Mouse (Mus musculus) Patski (cell line): Measurements from ENCODE around the gene Fyn. TPM values are rescaled to one million over a fixed set of nuclear protein-coding genes. Genes with fewer than 3 reads are reported as not detected.

Experiments
- ATAC-seq: fragments of 100-300 bp; one replicate; pipeline ENCODE4 v1.8.0; 2021
- CTCF ChIA-PET: fragments of 350-600 bp; sonication (Branson Sonifier 250); formaldehyde crosslinking; loops from one replicate; lab custom pipeline; 2022; ENCODE audit warnings: inconsistent platforms; lab: Charles Lee
- POLR2A ChIA-PET: fragments of 350-600 bp; sonication (Branson Sonifier 250); formaldehyde crosslinking; loops from one replicate; lab custom pipeline; 2022; ENCODE audit warnings: antibody characterized with exemption, inconsistent platforms; lab: Charles Lee
- DNase-seq: peaks from one replicate; pipeline ENCODE4 v3.0.0-alpha.2; 2011; ENCODE audit warnings: low read depth, low spot score
- H3K27me3 ChIP-seq: fragments of 371-371 bp; one replicate; pipeline ENCODE4 v1.5.1; 2021
- CTCF ChIP-seq: fragments of 100-300 bp; IDR thresholded peaks from one replicate; pipeline ENCODE4 v1.5.1; 2021
- in situ Hi-C: fragments of 300-500 bp; cut with MboI; formaldehyde crosslinking; loops from 3 replicates; pipeline ENCODE4 v1.11.1; 2018; ENCODE audit warnings: low pct_unique_long_range_greater_than_20kb, mixed read lengths
- polyA plus RNA-seq: library from polyadenylated mRNA; unstranded; gene quantifications from one replicate; pipeline ENCODE4 v1.2.3, GENCODE M21; 2021

Fyn gene
- polyA plus RNA-seq, 1 experiment from 2014 or later: 64.4 TPM

DNA sequence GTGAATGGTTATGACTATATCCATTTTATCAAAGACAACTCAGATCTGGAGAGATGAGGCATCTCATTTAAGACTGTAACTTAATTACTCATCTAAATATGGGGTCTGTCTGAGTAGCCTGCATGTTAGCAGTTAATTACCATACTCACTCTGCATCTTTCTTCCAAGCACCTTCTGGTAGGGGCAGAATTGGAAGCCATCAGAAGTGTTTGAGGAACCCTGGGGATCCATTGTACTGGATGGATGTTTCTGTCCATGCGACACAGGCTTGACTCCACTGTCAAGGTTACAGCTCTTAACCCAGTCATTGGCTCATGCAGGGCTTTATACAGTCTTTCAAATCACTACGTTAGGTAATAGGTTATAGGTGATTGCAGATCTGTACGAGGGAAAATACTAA lies 57.4 kb downstream of the Fyn start:
- ATAC-seq: no peak
- TF ChIP-seq CTCF: no peak
- H3K27me3 ChIP-seq: no peaks in the 10 kb centered on the region
- ChIA-PET POLR2A (no interaction called here), CTCF (interaction anchor here (1.0 to 3.1 kb wide), 2 partner anchors 13 to 19 kb away, joined by 3 to 12 read pairs; no protein-coding TSS in a partner anchor)
- in situ Hi-C loops: no loop called here
- DNase-seq: no peak

DNA sequence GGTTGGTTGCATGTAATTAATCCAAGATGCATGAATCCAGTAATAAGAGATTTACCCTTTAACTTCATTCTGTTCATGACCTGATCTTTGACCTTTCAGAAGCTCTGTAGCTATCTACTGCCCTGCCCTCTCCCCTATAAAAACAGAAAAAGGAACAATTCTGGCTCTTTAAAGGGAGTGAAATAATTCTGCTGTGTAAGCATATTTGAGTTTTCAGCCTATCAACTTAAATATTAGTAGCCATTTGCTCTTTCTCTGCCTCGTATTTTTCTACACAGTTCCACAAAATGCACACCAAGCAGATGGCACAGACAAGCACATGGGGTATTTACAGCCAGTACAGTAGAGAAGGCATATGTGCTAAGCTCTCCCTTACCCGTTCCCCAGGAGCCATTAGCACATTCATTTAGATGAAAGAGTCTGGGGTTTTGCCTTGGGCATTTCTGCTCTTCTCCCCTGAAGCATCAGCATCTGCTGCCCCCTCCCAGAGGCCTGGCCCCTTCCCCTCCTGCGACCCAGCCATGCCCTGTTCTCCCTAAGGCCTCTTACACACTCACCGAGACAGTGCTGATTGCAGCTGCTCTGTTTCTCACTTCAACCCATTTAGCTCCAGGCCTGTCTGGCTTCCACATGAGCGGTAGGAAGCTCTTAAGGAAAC lies 58.3 kb downstream of the Fyn start:
- POLR2A ChIA-PET: no interaction called here

DNA sequence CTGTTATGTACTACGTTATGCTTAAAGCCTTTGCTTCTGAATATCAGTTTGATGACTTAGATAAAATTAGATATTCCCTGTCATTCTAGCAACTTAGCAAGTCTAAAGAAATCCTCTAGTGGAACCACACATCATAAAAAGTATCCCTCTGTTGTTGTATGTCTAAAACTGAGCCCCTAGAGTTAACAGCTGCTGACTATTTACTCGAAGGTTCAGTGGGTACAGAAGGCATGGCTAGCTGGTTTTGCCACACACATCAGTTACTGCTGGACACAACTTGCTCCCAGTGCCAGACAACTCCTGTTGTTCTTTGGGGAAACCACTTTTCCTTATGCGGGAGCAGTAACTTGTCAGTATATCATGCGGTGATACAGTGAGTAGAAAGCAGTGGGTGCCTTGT lies 61.0 kb downstream of the Fyn start:
- ATAC-seq: no peak
- in situ Hi-C loops: no loop called here
- no peaks in the 10 kb centered on the region for H3K27me3 ChIP-seq
- ChIA-PET CTCF (no interaction called here), POLR2A (no interaction called here)
- TF ChIP-seq CTCF: no peak
- DNase-seq: no peak

More for the DNA sequence above, 58.3 kb downstream of the Fyn start:
- DNase-seq: no peak
- no peak for ATAC-seq
- H3K27me3 ChIP-seq: no peaks in the 10 kb centered on the region
- TF ChIP-seq CTCF: no peak
- in situ Hi-C loops: no loop called here
- CTCF ChIA-PET: interaction anchor here (3.1 kb wide), 1 partner anchor 12 kb away, joined by 12 read pairs; no protein-coding TSS in a partner anchor

DNA sequence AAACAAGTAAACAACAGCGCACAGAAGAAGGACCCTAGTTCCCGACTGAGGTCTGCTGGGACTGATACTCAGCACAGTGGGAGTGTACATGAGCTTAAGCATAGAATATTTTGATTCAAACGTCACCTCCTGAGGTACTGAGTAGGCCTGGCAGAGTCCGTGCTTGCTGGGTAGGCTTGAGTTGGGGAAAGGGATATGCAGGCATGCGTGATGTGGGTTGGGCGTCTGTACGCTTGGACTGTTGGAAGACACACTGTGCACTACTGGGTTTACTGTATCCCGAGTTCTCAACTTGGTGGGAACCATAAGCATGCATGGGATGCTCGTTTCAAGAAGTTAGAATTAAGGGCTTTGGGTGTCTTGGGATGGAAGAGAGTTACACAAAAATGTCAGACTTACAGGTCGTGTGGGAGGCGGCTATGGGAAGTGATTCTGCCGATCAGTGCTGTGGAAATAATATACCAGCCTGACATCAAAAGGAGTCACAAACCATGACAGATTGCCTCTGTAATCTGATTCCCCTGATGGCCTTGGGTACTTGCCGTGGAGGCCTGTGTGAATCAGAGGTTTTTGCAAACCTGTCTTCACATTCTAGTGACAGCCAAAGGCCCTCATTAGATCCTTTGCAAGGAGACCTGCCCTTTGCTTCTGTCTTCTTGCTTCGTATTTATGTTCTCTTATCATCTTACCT lies 61.6 kb downstream of the Fyn start:
- ATAC-seq: no peak
- ChIA-PET CTCF (interaction anchor here (1.0 kb wide), 1 partner anchor 11 kb away, joined by 3 read pairs; no protein-coding TSS in a partner anchor), POLR2A (no interaction called here)
- in situ Hi-C loops: no loop called here
- no peaks in the 10 kb centered on the region for H3K27me3 ChIP-seq
- DNase-seq: no peak
- TF ChIP-seq CTCF: no peak

DNA sequence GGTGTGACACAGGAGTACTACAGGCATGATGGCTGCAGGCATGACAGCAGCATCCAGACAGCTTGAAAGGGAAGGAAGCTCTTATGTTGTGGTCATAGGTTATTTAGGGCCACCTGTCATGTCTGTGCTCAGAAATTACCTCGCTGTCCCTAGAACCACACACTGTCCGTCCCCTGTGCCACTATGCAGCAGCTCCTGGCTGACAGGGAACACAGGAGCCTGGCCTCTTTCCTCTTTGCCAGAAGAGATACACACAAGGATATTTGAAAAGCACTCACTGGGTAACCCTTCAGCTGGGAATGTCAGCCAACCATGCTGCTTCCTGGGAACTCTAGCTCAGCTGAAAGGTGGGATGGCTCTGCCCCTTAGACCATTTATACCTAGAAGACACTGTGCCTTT lies 62.6 kb downstream of the Fyn start:
- no peak for DNase-seq
- CTCF ChIA-PET: interaction anchor here (1.0 kb wide), 1 partner anchor 12 kb away, joined by 3 read pairs; no protein-coding TSS in a partner anchor
- ATAC-seq: no peak
- in situ Hi-C loops: no loop called here
- POLR2A ChIA-PET: no interaction called here
- H3K27me3 ChIP-seq: no peaks in the 10 kb centered on the region
- no peak for TF ChIP-seq CTCF

DNA sequence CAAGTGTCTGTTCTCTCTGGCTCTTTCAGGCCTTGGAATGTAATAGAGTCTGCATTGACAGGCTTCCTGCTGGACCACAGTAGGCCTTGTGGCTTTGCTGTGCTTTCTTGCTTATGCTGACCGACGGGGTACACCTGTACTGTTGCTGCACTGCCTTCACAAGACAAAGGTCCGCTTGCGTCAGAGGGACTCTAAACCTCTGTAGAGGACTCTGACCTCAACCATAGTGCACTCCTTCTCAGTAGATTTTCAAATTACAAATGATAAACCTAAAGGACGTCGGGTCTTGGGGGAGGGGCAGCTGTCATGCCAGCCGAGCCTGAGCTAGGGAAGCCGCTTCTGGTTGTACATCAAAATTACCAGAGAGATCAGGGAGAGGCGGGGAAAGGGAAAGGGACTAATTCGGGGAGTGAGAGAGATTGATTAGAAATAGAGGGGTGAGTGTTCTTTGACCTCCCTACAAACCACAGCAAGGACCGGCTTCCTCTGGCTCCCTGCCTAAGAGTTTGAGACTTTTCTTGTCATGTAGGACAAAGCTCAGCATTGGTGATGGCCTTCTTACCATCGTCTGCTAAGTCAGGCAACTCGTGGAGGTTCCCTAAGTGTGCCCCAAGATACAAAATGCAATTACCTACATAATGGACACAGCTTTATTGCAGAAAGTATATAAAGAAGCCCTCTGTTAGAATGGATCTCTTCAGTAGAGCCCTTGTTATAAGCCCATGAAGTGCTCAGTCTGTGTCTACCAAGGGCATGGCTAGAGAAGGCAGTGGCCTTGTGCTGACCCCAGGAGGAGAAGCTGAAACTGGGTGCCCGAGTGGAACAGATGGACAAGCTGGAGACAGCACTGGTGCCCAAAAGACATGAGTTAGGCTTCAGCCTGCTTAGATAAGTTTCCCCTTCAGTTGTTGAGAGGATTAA lies 64.3 kb downstream of the Fyn start:
- POLR2A ChIA-PET: no interaction called here
- in situ Hi-C loops: no loop called here
- DNase-seq: no peak
- ATAC-seq: no peak
- H3K27me3 ChIP-seq: no peaks in the 10 kb centered on the region
- CTCF ChIA-PET: interaction anchor here (0.8 to 1.7 kb wide), 3 partner anchors 10 to 88 kb away, joined by 3 to 4 read pairs (median 4); no protein-coding TSS in a partner anchor
- TF ChIP-seq CTCF: no peak

DNA sequence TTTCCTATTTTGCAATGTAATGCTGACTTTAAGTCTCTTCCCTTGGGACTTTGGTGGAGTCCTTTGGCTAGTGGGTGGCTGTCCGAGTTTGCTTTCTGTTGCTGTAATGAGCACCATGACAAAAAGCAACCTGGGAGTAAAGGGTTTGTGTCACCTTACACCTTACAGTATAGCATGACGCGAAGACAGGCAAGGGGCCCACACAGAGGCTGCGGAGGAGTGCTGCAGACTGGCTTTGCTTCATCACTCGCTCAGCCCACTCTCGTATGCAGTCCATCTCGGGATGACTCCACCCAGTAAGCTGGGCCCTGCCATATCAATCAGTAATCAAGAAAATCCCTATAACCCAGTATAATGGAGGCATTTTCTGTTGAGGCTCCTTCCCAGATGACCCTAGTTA lies 65.2 kb downstream of the Fyn start:
- no peaks in the 10 kb centered on the region for H3K27me3 ChIP-seq
- ChIA-PET POLR2A (no interaction called here), CTCF (interaction anchor here (0.8 to 1.7 kb wide), 3 partner anchors 9 to 87 kb away, joined by 3 to 4 read pairs (median 4); no protein-coding TSS in a partner anchor)
- DNase-seq (no peak), ATAC-seq (no peak)
- in situ Hi-C loops: no loop called here
- TF ChIP-seq CTCF: no peak

DNA sequence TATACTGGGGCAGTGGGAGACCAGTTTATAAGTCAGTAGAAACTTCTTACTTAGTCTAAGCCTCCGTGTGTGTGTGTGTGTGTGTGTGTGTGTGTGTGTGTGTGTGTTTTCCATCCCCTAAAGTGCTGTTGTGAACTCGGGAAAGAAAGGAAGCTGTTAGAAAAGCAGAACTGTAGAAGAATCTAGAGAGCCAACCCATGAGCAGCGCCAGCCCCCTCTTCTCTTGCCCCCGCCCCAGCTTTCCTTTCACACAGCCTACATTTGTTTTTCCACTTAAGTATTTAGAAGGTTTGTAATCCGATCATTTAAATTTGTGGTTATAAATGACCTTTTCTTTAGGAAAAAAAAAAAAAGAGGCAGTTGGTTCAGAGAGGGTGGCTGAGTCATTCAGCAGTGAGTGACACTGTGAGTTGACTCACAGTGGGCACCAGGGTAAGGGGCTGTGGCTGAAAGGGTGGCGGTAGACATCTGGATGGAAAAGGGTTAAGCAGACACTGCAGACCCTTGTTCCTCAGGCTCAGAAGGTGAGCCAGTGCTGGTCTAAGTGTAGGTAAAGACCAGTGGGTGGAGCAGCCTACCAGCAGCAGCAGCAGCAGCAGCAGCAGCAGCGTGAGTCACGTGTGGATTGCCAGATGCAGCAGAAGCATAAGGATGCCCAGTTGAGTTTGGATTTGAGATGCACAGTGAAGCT lies 66.2 kb downstream of the Fyn start:
- DNase-seq (no peak), ATAC-seq (no peak)
- H3K27me3 ChIP-seq: no peaks in the 10 kb centered on the region
- TF ChIP-seq CTCF: no peak
- in situ Hi-C loops: no loop called here
- POLR2A ChIA-PET: interaction anchor here (0.6 kb wide), 1 partner anchor 221 kb away, joined by 3 read pairs; no protein-coding TSS in a partner anchor
- CTCF ChIA-PET: no interaction called here

DNA sequence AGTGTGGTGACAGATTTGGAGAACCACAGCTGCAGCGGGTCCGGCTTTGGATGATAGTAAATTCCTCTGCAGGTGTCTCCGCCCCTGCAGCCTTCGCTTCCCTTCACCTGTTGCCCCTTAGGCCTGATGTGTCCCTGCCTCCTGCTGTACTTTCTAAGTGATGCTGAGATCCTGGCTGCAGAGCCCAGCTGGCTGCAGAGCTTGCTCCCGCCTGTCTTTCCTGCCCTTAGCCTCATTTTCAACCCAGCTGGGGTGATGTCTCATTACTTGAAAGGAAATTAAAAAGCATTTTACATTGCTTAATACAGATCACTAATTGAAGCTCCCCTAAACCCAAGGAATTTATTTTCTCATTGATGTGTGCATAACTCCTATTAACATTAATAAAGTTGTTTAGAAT lies 70.2 kb downstream of the Fyn start:
- ChIA-PET CTCF (interaction anchor here (1.1 to 3.0 kb wide), 3 partner anchors 8 to 15 kb away, joined by 3 to 12 read pairs (median 5); no protein-coding TSS in a partner anchor), POLR2A (interaction anchor here (1.4 kb wide), 1 partner anchor 17 kb away, joined by 4 read pairs; no protein-coding TSS in a partner anchor)
- TF ChIP-seq CTCF: no peak
- H3K27me3 ChIP-seq: no peaks in the 10 kb centered on the region
- in situ Hi-C loops: no loop called here
- DNase-seq (no peak), ATAC-seq (no peak)
